Mouse (Mus musculus): ENCODE results near the gene Pecam1. TPM values are rescaled to one million over a fixed set of nuclear protein-coding genes. Genes with fewer than 3 reads are reported as not detected.

The Pecam1 gene
- polyA plus RNA-seq (2011; ENCODE audit: insufficient read depth, insufficient read length, low read depth, missing spikeins): 21.6 and 24.3 TPM in 2 replicates

DNA sequence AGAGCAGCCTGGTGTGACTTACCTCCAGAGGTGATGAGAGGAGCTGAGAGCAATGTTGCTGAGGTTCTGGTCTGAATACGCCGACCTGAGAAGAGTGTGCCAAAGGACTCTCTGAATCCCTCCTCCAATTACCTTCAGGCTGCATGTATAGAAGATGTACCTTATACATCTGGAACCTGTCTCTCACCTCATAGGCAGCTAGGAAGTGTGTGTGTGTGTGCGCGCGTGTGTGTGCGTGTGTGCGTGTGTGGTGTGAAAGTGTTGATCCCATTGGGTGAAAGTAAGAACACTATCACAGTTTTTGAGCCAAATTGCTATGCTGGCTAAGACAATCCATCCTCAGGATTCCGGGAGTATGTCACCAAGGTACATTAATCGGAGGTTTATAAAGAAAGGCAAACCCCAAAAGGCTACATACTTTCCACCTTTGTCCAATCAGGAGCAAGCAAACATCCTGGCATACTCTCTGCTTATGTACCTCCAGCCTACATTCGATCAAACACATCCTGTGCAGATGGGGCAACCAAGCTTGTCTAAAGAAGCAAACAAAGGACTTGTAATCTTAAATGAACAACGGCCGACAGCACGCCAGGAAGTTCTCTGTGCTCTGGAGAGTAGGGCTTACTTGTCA lies at the start of gene Pecam1:
Gene Pecam1, minus strand, starts transcription at position 508 of the 631 bp plus-strand sequence.
- H3K27me3 ChIP-seq (ENCODE audit: control insufficient read depth, insufficient read depth, low read length, poor library complexity, severe bottlenecking): no peaks in the 10 kb centered on the region
- no peak for TF ChIP-seq CTCF (IDR thresholded peaks at IDR 0.05; ENCODE audit: low read depth, low read length)
- TF ChIP-seq EP300 (IDR thresholded peaks at IDR 0.05; ENCODE audit: insufficient read depth, low read depth, low read length): no peak
- no peak for TF ChIP-seq POLR2A (IDR thresholded peaks at IDR 0.05; ENCODE audit: insufficient read depth, low read length)
- no peak within 1 kb of the TSS for H3K27ac ChIP-seq (ENCODE audit: insufficient read depth, low read length)
- peaks cover 6% of the 10 kb centered on the region; the same call in 1 of the 2 replicates for H3K9me3 ChIP-seq (replicated peaks; ENCODE audit: control insufficient read depth, insufficient read depth, low read length, poor library complexity, severe bottlenecking)
- no peaks in the 10 kb centered on the region for H3K4me1 ChIP-seq (ENCODE audit: control insufficient read depth, insufficient read depth, low read length)
- H3K9ac ChIP-seq (ENCODE audit: low read depth, poor library complexity, severe bottlenecking): no peak within 1 kb of the TSS
- H3K4me3 ChIP-seq (ENCODE audit: low read depth, low read length): no peak within 1 kb of the TSS
- no peaks in the 10 kb centered on the region for H3K36me3 ChIP-seq (ENCODE audit: control insufficient read depth, insufficient read depth, low read length, poor library complexity, severe bottlenecking)

DNA sequence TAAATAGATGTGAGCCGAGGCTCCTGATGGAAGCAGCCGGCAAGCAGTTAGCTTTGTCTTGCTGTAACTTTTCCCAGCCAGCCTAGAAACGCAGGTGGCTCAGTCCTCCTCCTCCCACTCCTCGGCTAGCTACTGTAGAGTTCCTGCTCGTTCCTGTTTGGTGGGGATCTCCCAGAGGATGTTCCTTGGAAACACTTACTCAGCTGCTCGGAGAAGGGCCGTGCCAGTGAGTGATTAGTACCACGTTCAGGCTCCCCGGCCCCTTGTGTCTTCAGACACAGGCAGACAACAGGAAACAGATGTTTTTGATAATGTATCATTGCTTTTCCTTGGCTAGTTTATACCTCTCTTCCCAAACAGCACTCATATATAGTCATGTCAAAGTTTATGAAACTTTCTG lies 45.3 kb upstream of the Pecam1 start:
- TF ChIP-seq EP300 (IDR thresholded peaks at IDR 0.05; ENCODE audit: insufficient read depth, low read depth, low read length) (no peak), CTCF (IDR thresholded peaks at IDR 0.05; ENCODE audit: low read depth, low read length) (no peak), POLR2A (IDR thresholded peaks at IDR 0.05; ENCODE audit: insufficient read depth, low read length) (no peak)
- no peaks in the 10 kb centered on the region for H3K4me1 ChIP-seq (ENCODE audit: control insufficient read depth, insufficient read depth, low read length)
- no peak overlapping the region for H3K9ac ChIP-seq (ENCODE audit: low read depth, poor library complexity, severe bottlenecking)
- H3K9me3 ChIP-seq (replicated peaks; ENCODE audit: control insufficient read depth, insufficient read depth, low read length, poor library complexity, severe bottlenecking): no peaks in the 10 kb centered on the region
- H3K4me3 ChIP-seq (ENCODE audit: low read depth, low read length): no peak overlapping the region
- no peak overlapping the region for H3K27ac ChIP-seq (ENCODE audit: insufficient read depth, low read length)
- H3K27me3 ChIP-seq (ENCODE audit: control insufficient read depth, insufficient read depth, low read length, poor library complexity, severe bottlenecking): no peaks in the 10 kb centered on the region
- peaks cover 17% of the 10 kb centered on the region for H3K36me3 ChIP-seq (ENCODE audit: control insufficient read depth, insufficient read depth, low read length, poor library complexity, severe bottlenecking)

DNA sequence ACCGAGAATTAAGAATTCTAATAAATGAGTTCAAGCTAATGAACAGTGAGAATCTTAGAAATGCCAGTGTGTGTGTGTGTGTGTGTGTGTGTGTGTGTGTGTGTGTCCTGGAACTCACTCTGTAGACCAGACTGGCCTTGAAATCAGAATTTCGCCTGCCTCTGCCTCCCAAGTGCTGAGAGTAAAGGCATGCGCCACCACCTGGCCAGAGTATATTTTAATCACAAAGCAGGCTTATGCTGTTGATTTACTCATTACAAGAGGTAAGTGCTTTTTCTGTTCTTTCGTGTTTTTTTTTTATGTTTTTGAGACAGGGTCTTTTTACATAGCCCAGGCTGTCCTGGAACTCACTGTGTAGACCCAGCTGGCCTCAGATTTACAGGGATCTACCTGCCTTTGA lies 43.4 kb upstream of the Pecam1 start:
- H3K4me3 ChIP-seq (ENCODE audit: low read depth, low read length): no peak overlapping the region
- TF ChIP-seq POLR2A (IDR thresholded peaks at IDR 0.05; ENCODE audit: insufficient read depth, low read length) (no peak), CTCF (IDR thresholded peaks at IDR 0.05; ENCODE audit: low read depth, low read length) (peak; percentile 43)
- H3K36me3 ChIP-seq (ENCODE audit: control insufficient read depth, insufficient read depth, low read length, poor library complexity, severe bottlenecking): peaks cover 11% of the 10 kb centered on the region
- no peak overlapping the region for H3K27ac ChIP-seq (ENCODE audit: insufficient read depth, low read length)
- H3K9ac ChIP-seq (ENCODE audit: low read depth, poor library complexity, severe bottlenecking): no peak overlapping the region
- no peaks in the 10 kb centered on the region for H3K9me3 ChIP-seq (replicated peaks; ENCODE audit: control insufficient read depth, insufficient read depth, low read length, poor library complexity, severe bottlenecking)
- no peaks in the 10 kb centered on the region for H3K4me1 ChIP-seq (ENCODE audit: control insufficient read depth, insufficient read depth, low read length)
- H3K27me3 ChIP-seq (ENCODE audit: control insufficient read depth, insufficient read depth, low read length, poor library complexity, severe bottlenecking): no peaks in the 10 kb centered on the region

DNA sequence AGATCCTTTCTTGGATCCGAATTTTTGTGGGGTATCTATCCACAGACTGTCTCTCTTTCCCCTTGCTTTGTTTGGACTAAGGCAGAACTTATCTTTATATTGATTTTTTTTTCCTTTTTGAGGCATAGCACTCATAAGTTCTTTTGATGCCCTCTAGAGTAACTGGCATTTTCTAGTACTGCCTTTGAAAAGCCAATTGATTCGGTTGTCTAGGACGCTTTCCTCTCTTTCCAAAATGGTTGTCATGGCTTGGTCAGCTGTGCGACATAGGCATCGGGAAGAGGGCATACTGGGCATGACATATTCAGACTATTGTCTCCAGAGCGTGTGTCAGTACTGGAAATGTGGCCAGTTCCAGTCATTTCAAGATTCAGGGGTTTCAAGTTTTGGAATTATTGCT lies 39.2 kb upstream of the Pecam1 start:
- Histone ChIP-seq H3K4me1 (ENCODE audit: control insufficient read depth, insufficient read depth, low read length) (no peaks in the 10 kb centered on the region), H3K4me3 (ENCODE audit: low read depth, low read length) (peak overlapping the region; percentile 78), H3K27me3 (ENCODE audit: control insufficient read depth, insufficient read depth, low read length, poor library complexity, severe bottlenecking) (no peaks in the 10 kb centered on the region), H3K36me3 (ENCODE audit: control insufficient read depth, insufficient read depth, low read length, poor library complexity, severe bottlenecking) (peaks cover 34% of the 10 kb centered on the region), H3K27ac (ENCODE audit: insufficient read depth, low read length) (peak overlapping the region; percentile 52), H3K9ac (ENCODE audit: low read depth, poor library complexity, severe bottlenecking) (peak overlapping the region; percentile 99), H3K9me3 (replicated peaks; ENCODE audit: control insufficient read depth, insufficient read depth, low read length, poor library complexity, severe bottlenecking) (no peaks in the 10 kb centered on the region)
- TF ChIP-seq EP300 (IDR thresholded peaks at IDR 0.05; ENCODE audit: insufficient read depth, low read depth, low read length): no peak
- TF ChIP-seq POLR2A (IDR thresholded peaks at IDR 0.05; ENCODE audit: insufficient read depth, low read length): no peak
- no peak for TF ChIP-seq CTCF (IDR thresholded peaks at IDR 0.05; ENCODE audit: low read depth, low read length)

DNA sequence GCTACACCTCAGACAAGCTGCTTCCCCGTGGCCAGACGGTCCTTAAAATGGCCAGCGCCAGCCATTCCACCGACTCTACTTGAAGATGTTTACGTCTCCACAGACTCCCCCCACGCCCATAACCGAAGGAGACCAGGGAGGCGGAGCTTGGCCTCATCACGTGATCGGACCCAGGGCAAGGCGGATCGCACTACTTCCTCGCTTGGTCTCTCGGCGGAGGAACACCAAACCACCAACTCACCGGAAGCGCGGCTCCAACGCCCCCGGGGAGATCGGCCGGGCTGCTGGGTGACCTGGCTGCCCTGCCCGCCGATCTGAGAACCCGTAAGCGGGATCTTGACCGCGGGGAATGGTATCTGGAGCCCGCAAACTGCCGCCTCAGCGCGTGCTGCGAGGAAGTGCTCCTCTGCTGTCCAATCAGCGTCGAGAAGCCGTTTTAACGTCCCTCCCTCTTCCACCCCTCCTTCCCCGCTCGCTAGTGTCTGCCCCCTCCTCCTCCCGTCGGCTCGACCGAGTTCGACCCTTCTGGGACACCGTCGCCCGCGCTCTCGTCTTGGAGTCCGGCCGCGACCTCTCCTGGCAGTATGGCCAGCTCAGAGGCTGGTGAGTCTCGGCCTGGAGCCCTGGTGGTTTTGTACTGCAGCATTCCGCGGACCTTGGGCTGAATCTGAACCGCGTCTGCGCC lies 38.5 kb upstream of the Pecam1 start, which contains the start of the genes Ddx5 and Cep95:
Gene Ddx5, minus strand, starts transcription at position 411 of the 685 bp plus-strand sequence.
Gene Cep95, plus strand, starts transcription at position 478 of the 685 bp plus-strand sequence.
- H3K27ac ChIP-seq (ENCODE audit: insufficient read depth, low read length): peak within 1 kb of the TSS; percentile 79
- H3K27me3 ChIP-seq (ENCODE audit: control insufficient read depth, insufficient read depth, low read length, poor library complexity, severe bottlenecking): no peaks in the 10 kb centered on the region
- no peaks in the 10 kb centered on the region for H3K4me1 ChIP-seq (ENCODE audit: control insufficient read depth, insufficient read depth, low read length)
- peaks cover 41% of the 10 kb centered on the region for H3K36me3 ChIP-seq (ENCODE audit: control insufficient read depth, insufficient read depth, low read length, poor library complexity, severe bottlenecking)
- no peaks in the 10 kb centered on the region for H3K9me3 ChIP-seq (replicated peaks; ENCODE audit: control insufficient read depth, insufficient read depth, low read length, poor library complexity, severe bottlenecking)
- TF ChIP-seq CTCF (IDR thresholded peaks at IDR 0.05; ENCODE audit: low read depth, low read length): no peak
- TF ChIP-seq EP300 (IDR thresholded peaks at IDR 0.05; ENCODE audit: insufficient read depth, low read depth, low read length): peak; percentile 49; the same call in 1 of the 2 replicates
- TF ChIP-seq POLR2A (IDR thresholded peaks at IDR 0.05; ENCODE audit: insufficient read depth, low read length): peak; percentile 60
- peak within 1 kb of the TSS; percentile 100 for H3K4me3 ChIP-seq (ENCODE audit: low read depth, low read length)
- peak within 1 kb of the TSS; percentile 99 for H3K9ac ChIP-seq (ENCODE audit: low read depth, poor library complexity, severe bottlenecking)
